Mouse (Mus musculus): ENCODE measurements at regions not wholly inside any gene's neighbourhood (a gene's known extent, or its start where the extent isn't known, plus 50 kb on each side); places are given as distances from the start of the nearest gene placed in this dataset.

GRCm38 (mm10) chr4:40537859-40538258 lies 65.9 kb downstream of the Tmem215 start:
- in situ Hi-C loops (cut with MboI, MseI): no loop called here

GRCm38 (mm10) chr4:40543085-40544048 lies 71.4 kb downstream of the Tmem215 start:
- in situ Hi-C loops (cut with MboI, MseI): no loop called here

GRCm38 (mm10) chr4:40544056-40544455 lies 72.1 kb downstream of the Tmem215 start:
- in situ Hi-C loops (cut with MboI, MseI): no loop called here

- in situ Hi-C loops (cut with MboI, MseI): no loop called here
These were observed 72.8 kb downstream of the Tmem215 start for GRCm38 (mm10) chr4:40544806-40545205.

GRCm38 (mm10) chr4:40545700-40546099 lies 73.7 kb downstream of the Tmem215 start:
- in situ Hi-C loops (cut with MboI, MseI): no loop called here

- in situ Hi-C loops (cut with MboI, MseI): no loop called here
These were observed 87.8 kb downstream of the Tmem215 start for GRCm38 (mm10) chr4:40559824-40560223.

GRCm38 (mm10) chr4:40573300-40573699 lies 101.3 kb downstream of the Tmem215 start:
- in situ Hi-C loops (cut with MboI, MseI): loop anchor here (5.0 kb wide), 1 partner anchor 64 kb away; no protein-coding TSS in a partner anchor

- in situ Hi-C loops (cut with MboI, MseI): no loop called here
These were observed 104.0 kb downstream of the Tmem215 start for GRCm38 (mm10) chr4:40575951-40576350.

- in situ Hi-C loops (cut with MboI, MseI): no loop called here
These were observed 112.5 kb downstream of the Tmem215 start for GRCm38 (mm10) chr4:40584436-40584835.

- in situ Hi-C loops (cut with MboI, MseI): no loop called here
These were observed 113.1 kb downstream of the Tmem215 start for GRCm38 (mm10) chr4:40584940-40585571.

- in situ Hi-C loops (cut with MboI, MseI): no loop called here
These were observed 114.1 kb downstream of the Tmem215 start for GRCm38 (mm10) chr4:40586045-40586444.

GRCm38 (mm10) chr4:40587254-40587653 lies 115.3 kb downstream of the Tmem215 start:
- in situ Hi-C loops (cut with MboI, MseI): no loop called here

GRCm38 (mm10) chr4:40593806-40594205 lies 109.2 kb downstream of the Aptx start:
- in situ Hi-C loops (cut with MboI, MseI): no loop called here

- in situ Hi-C loops (cut with MboI, MseI): no loop called here
These were observed 78.0 kb downstream of the Aptx start for GRCm38 (mm10) chr4:40625024-40625423.

- in situ Hi-C loops (cut with MboI, MseI): no loop called here
These were observed 77.1 kb downstream of the Aptx start for GRCm38 (mm10) chr4:40625911-40626310.

Measured in T-helper 1 cell (primary cell).